Mouse (Mus musculus) CD4-positive, CD25-positive, alpha-beta regulatory T cell, adult 9 weeks (primary cell): ENCODE data around the gene Gabarapl2. TPM values are rescaled to one million over a fixed set of nuclear protein-coding genes. Genes with fewer than 3 reads are reported as not detected.

ENCODE experiments used
- polyA plus RNA-seq: library from polyadenylated mRNA; unstranded; fragments of 100-300 nt; shearing (Covaris generic); gene quantifications from one replicate; pipeline ENCODE4 v1.2.1, GENCODE M21; 2017

Gene Gabarapl2
- polyA plus RNA-seq = 334 TPM

DNA sequence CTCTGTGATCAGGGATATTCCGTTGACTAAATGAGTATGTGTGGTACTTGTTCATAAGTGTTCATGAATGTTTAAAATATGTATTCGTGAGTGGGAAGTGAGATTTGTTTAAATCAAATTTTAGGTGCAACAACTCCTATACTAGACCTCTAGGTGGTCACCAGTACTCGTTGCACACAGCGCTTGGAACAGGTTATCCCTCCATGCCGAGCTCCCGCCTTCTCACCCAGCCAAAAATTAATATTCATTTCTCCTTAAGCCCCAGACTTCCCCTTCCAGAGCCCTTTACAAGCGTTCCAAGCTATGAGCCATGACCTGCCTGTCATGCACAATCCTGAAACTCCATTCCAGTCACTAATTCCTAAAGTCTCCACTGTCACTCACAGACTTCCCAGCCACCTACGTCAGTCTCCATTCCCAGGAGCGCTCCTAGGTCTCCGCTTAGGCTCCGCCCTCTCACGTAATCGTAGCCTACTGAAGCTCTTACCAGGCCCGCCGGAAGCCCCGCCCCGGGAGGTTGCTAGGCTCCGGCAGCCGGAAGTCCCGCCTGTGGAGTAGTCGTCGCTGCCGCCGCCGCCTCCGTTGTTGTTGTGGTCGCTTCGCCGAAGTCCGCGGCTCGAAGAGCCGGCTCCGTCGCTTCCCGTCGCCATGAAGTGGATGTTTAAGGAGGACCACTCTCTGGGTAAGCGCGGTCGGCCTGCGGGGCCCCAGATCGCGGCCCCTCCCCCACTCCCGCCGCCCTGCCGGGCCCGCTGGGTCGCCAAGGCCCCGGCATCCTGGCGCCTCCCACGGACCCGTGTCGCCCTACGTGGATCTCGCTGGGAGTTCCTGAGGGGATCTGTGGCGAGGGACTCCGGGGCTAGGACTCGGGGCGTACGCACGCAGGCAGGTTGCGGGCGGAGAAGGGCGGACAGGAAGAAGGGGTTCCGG lies at the start of gene Gabarapl2:
Gene Gabarapl2, plus strand, starts transcription at position 533 of the 930 bp plus-strand sequence.

DNA sequence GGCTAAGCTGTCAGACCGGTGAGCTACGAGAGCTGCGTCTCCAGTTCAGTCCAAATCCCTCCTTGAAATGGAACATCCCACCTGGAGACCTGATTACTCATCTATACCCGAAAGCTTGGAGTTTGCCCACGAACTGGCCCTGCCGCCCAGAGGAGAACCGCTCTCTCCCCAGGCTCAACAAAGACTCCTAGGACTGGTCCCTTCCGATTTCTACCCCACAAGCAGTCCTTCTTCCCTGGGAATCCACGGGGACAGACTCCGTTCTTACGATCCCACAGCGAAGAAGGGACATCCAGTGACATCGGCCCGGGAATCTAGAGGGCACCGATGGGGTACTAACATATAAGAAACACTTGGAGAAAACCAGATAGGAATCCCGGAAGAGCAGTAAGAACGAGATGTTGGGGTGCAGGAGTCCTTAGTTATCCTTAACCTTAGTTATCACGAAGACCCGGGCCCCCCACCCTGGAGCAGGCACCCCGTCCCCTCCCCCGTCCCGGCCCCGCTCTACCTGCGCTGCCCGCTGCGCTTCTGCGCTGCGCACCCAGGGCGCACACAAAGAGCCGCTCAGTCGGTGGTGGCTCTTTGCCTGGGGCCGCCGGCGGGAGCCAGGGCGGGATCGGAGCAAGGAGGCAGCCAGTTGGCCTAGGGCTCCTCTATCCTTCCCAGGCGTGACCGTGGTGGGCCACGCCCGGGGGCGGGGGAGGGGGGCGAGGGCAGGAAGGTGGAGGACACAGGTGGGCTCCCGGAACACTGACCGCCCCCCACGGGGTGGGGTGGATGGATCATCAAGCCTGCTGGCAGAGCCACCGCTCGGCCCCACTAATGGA lies 30.7 kb upstream of the Gabarapl2 start, which contains the start of gene Chst5:
Gene Chst5, minus strand, starts transcription at position 827 of the 830 bp plus-strand sequence.

DNA sequence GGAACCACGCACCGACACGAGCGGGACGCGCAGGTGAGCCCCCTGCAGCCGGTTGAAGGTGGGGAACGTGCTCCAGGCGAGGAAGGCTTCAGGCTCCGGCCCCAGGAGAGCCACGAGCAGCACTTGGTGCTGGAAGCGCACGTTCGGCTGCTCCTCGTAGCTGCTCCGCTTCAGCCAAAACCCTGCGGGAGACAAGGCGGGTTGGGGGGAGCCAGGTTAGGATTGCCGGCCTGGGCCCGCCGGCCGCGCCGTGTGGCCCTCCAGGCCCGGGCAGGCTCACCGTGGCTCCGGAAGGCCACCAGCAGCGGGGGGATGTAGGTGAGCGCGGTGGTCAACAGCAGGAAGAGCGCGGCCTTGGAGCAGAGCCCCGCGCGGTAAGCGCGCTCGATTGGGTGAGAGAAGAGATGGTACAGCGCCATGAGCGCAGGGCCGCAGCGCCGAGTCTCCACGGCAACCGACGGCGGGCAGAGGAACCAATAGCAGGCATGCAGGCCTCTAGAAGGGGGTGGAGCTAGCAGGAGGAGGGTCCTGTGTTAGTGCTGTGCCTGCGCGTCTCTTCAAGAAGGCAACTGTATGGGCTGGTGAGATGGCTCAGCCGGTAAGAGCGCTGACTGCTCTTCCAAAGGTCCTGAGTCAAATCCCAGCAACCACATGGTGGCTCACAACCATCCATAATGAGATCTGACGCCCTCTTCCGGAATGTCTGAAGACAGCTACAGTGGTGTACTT lies 7.0 kb upstream of the Gabarapl2 start, which contains the start of gene Tmem231:
Gene Tmem231, minus strand, starts transcription at position 534 of the 729 bp plus-strand sequence.

DNA sequence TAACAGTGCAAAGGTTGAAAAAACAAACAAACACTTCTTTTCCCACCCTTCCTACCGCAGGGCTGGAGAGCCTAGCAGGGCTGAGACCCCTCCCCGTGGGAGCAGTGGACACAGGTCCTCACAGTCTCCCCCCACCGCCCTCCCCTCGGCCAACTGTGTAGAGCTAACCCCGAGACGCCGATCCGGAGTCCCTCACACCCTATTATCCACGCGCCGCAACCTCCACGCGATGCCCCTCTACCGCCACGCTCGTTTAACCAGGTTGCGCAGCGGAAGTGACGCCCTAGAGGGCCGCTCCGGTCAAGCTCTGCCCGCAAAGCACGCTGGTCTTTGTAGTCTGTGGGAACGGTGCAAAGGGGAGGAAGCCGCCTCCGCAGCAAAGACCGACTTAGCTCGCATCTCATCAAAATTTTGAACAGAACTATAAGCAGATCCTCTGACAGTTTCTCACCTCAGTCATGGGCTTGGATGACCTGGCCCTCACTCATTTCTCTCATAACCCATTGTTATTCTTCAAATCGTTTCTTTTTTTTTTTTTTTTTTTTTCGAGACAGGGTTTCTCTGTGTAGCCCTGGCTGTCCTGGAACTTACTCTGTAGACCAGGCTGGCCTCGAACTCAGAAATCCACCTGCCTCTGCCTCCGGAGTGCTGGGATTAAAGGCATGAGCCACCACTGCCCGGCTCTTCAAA lies 51.7 kb downstream of the Gabarapl2 start, which contains the start of gene Adat1:
Gene Adat1, minus strand, starts transcription at position 290 of the 690 bp plus-strand sequence.

Other genes with a start within 250 kb of the Gabarapl2 start
- not detected for gene Ctrb1, start 249.7 kb upstream of the Gabarapl2 start, polyA plus RNA-seq
- gene Bcar1, start 196.9 kb upstream of the Gabarapl2 start, polyA plus RNA-seq = 0.36 TPM
- 98.7 TPM for gene Cfdp1, start 86.4 kb upstream of the Gabarapl2 start, polyA plus RNA-seq
- 1.2 TPM for gene Tmem170, start 64.0 kb upstream of the Gabarapl2 start, polyA plus RNA-seq
- not detected for gene Chst5, start 30.3 kb upstream of the Gabarapl2 start, polyA plus RNA-seq
- gene Tmem231, start 6.8 kb upstream of the Gabarapl2 start, polyA plus RNA-seq = 2.3 TPM
- gene Adat1, start 51.6 kb downstream of the Gabarapl2 start, polyA plus RNA-seq = 8.9 TPM
- gene Kars, start 70.6 kb downstream of the Gabarapl2 start, polyA plus RNA-seq = 125 TPM
- gene Terf2ip, start 70.7 kb downstream of the Gabarapl2 start, polyA plus RNA-seq = 18.4 TPM
- not detected for gene Gm6793, start 74.3 kb downstream of the Gabarapl2 start, polyA plus RNA-seq